Mouse (Mus musculus): ENCODE measurements at regions not wholly inside any gene's neighbourhood (a gene's known extent, or its start where the extent isn't known, plus 50 kb on each side); places are given as distances from the start of the nearest gene placed in this dataset.

DNA sequence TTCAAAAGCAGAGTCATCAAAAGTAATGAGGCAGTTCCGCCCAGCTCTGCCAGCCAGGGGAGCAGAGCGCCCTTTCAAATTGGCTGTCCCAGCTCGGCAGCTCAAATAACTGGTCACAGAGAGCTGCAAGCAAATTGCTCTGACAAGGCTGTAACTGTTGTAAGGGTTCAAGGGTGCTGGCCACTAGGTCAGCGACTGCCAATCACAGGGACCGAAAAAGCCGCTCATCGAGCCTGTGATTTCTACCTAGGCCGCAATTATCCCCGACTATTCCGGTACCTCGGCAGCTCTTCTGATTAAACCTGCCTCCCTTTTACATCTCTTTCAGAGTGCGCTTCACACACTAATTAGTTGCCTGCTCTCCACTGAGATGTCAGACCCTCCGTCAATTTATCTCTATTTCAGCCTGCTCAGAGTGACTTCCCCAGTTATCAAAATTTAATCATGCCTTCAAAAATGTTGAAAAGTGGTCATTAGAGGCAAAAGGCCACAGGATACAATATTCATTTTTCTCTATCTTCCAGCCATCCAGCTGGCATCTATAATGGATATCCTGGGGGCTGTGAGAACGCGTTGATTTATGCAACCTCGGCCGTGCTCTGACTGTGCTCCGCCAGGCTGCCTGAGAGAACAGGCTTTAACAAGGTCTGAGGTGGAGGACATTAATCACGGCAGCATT lies 606.7 kb downstream of the Psat1 start:
- ATAC-seq (replicated peaks; ENCODE audit: low FRiP score, poor library complexity, severe bottlenecking) = no peak

DNA sequence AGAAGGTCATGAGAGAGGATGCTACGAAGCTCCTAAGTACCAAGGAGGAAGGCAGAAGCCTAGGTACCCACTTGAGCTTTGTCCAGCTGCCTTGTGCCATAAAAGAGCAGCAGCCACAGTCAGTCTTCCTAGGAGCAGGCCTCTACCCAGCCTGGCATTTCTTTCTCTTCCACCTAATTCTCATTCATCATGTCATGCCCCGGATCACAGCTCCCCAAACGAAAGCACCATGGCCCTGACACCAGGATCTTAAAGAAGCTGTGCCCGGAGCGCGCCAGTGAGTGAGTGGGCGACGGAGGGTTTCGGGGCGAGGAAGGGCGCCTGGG lies 607.2 kb downstream of the Psat1 start:
- no peak for ATAC-seq (replicated peaks; ENCODE audit: low FRiP score, poor library complexity, severe bottlenecking)

- no peak for ATAC-seq (replicated peaks; ENCODE audit: low FRiP score, poor library complexity, severe bottlenecking)
Measured at GRCm38 (mm10) chr19:15330155-15330554, 617.0 kb downstream of the Psat1 start.

- ATAC-seq (replicated peaks; ENCODE audit: low FRiP score, poor library complexity, severe bottlenecking) = no peak
Measured at GRCm38 (mm10) chr19:15299474-15299873, 647.7 kb downstream of the Psat1 start.

GRCm38 (mm10) chr19:15285016-15285415 lies 662.1 kb downstream of the Psat1 start:
- no peak for ATAC-seq (replicated peaks; ENCODE audit: low FRiP score, poor library complexity, severe bottlenecking)

DNA sequence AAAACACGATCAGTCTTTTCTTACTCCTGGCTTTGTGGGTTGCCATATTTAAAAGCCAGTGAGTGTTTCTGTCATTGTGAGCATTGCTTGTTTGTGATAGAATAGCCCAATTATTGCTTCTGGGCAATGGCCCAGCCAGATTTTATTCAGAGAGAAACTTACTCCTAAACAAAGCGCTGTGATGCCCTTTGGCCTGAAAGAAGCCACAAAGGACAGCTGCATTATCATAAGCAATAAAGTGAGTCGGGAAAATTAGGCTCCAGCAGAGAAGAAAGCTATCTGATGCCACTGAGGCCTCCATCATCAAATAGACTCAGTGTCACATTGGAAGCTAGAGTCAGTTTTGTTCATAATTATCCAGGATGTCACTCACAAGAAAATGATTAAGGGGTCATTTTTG lies 644.9 kb upstream of the Tle4 start:
- ATAC-seq (replicated peaks; ENCODE audit: low FRiP score, poor library complexity, severe bottlenecking) = no peak

GRCm38 (mm10) chr19:15230129-15230927 lies 632.5 kb upstream of the Tle4 start:
- ATAC-seq (replicated peaks; ENCODE audit: low FRiP score, poor library complexity, severe bottlenecking) = no peak

DNA sequence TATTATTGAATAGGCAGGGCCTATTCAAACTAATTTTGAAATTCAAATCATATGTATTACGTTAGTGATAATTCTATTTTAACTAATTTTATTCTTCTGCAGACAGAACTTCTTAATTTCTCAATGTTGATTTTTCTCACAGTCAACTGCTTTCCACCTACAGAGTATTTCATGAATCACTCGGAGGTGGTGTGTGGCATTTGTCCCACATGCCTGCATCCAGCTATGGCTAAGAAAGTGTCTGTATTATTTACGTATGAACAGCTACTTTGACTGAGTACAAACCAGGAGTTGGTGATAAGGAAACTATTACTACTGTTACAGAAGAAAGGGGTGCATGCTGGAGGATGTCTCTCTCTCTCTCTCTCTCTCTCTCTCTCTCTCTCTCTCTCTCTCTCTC lies 619.5 kb upstream of the Tle4 start:
- no peak for ATAC-seq (replicated peaks; ENCODE audit: low FRiP score, poor library complexity, severe bottlenecking)

DNA sequence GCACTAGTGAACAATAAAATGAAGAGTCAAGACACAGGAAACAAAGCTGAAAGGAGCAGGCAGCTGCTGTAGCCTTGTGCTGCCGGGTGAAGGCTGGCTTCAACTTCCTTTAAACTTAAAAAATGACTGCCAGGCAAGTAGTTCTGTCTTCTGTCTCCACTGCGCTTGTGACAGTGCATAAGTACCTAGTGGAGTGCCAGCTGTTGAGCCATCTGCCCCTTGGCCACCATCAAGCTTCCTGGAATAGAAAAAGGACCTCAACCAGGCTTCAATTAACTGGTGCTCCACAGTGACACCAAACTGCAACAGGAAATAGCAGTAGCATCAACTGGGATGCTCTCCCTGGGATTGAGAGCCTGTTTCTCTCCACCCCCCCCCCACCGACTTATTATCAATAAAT lies 616.8 kb upstream of the Tle4 start:
- ATAC-seq (replicated peaks; ENCODE audit: low FRiP score, poor library complexity, severe bottlenecking) = no peak

DNA sequence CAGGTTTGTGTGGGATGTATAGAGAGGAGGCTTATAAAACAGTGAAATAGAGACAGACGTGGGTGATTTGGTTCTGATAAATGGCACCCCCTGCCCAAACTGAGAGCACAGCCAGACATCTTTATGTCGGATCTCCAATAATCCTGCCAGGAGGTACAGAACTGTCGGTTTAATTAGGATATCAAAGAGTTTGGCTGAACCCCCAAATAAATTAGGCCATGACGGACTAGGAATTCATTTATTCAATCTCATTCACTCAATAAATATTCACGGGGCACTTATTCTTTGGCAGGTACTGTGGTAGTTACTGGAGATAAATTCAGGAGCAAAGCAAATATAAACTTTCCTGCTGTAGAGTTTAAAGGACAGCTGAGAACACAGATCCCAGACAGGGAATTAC lies 615.0 kb upstream of the Tle4 start:
- ATAC-seq (replicated peaks; ENCODE audit: low FRiP score, poor library complexity, severe bottlenecking) = no peak

GRCm38 (mm10) chr19:15203039-15203438 lies 605.2 kb upstream of the Tle4 start:
- ATAC-seq (replicated peaks; ENCODE audit: low FRiP score, poor library complexity, severe bottlenecking) = no peak

- ATAC-seq (replicated peaks; ENCODE audit: low FRiP score, poor library complexity, severe bottlenecking) = no peak
Measured at GRCm38 (mm10) chr19:15201262-15201661, 603.4 kb upstream of the Tle4 start.

- ATAC-seq (replicated peaks; ENCODE audit: low FRiP score, poor library complexity, severe bottlenecking) = no peak
Measured at GRCm38 (mm10) chr19:15200792-15201191, 602.9 kb upstream of the Tle4 start.

DNA sequence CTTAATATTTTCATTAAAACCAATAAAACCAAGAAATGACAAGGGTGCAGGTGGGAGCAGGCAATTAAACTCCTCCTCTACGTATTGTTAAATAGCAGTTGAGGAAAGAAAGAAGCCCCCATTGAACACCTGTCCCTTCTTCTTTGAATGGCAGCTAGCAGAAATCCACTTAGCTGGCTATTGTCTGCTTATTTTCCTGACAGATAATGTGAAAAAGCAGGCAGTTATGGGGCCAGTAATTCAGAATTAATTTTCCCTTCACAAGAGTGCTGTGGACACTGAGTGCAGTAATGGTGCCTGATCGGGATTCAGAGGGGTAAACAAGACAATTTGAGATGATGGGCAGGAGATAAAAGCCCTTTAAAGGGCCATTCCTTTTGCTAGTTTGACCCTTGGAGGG lies 602.5 kb upstream of the Tle4 start:
- no peak for ATAC-seq (replicated peaks; ENCODE audit: low FRiP score, poor library complexity, severe bottlenecking)

DNA sequence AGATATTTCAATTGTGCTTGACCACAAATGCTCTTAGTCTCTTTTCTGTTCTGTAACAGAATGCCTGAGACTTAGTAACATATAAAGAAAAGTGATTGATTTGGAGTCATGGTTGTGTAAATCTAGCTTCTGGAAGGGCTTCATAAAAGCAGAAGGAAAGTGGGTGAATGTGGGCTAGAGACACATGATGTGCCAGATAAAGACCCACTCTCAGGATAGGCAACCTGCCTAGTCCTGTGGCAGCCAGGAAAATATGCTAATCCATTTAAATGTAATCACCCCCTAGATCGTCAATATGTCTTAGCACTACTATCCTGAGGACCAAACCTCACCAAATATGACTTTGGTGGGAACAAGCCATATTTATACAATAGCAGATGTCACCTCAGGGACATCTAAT lies 601.8 kb upstream of the Tle4 start:
- no peak for ATAC-seq (replicated peaks; ENCODE audit: low FRiP score, poor library complexity, severe bottlenecking)

DNA sequence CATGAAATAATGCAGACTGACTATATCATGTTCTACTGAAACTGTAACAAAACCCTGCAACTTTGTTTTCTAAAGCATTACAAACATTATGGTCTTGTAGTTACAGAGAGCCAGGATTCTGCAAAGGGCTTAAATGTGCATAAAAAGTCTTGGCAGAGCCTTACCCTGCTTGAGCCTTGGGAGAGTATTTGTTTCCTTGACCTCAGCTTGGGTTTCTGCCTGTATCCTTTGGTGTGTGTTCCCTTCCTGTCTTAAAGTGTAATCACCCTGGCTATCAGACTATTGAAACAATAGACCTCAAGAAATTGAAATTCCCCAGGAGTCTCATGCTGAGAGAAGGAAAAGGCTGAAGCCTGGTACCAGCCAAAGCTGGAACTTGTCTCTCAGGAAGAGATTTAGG lies 577.4 kb upstream of the Tle4 start:
- ATAC-seq (replicated peaks; ENCODE audit: low FRiP score, poor library complexity, severe bottlenecking) = no peak

DNA sequence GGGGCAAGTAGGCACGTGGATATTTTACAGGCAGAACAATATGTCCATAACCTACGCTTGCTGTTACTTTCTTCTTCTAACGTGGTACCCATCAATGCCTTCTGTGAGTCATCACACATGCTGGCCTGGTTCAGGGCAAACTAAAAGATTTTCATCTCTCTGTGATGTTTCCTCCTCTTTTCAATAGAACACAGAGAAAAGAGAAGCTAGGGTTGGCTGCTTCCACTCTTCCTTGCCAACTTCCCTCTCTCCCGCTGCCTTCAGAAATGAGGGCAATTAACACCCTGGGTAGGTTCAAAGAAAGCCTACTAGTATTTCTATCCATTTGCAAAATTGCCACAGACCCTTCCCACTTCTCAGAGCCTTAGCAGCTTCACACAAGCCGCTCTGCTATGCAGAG lies 575.5 kb upstream of the Tle4 start:
- ATAC-seq (replicated peaks; ENCODE audit: low FRiP score, poor library complexity, severe bottlenecking) = no peak

DNA sequence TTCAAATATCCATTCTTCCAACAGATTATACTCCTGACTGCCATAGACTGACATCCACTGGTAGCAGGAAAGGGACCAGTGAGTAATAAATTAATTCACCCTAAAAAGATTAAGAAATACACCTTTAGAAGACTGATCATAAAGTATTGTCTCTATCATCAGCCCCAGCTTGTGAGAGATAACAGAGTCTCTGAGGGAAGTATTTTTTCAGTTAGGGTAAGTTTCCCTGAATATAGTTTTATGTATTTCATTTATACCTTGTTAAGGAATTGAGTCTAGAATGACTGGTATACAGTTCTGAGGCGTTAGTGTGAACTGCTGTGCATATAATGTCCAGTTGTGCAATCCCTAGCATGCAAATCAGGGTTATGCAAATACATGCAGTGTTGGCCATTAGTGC lies 569.3 kb upstream of the Tle4 start:
- no peak for ATAC-seq (replicated peaks; ENCODE audit: low FRiP score, poor library complexity, severe bottlenecking)

- ATAC-seq (replicated peaks; ENCODE audit: low FRiP score, poor library complexity, severe bottlenecking) = no peak
Measured at GRCm38 (mm10) chr19:15160641-15161040, 562.8 kb upstream of the Tle4 start.

DNA sequence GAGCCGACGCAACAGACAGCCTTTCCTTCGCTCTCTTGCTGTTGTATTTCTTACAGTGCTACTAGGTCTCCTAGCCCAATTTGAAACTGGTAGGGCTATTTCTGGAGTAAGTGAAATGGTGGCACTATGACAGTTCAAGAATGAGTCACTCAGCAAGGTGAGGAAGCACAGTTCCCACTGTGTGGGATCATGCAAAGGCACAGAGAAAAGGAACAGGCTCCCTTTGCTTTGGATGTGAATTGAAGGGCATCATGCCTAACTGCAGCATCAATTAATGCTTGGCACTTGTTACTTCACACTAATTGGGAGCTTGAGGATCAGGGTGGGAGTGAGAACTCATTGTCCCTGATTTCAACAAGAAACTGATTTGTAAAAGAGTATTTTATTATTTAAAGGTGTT lies 560.8 kb upstream of the Tle4 start:
- no peak for ATAC-seq (replicated peaks; ENCODE audit: low FRiP score, poor library complexity, severe bottlenecking)

- no peak for ATAC-seq (replicated peaks; ENCODE audit: low FRiP score, poor library complexity, severe bottlenecking)
Measured at GRCm38 (mm10) chr19:15158177-15158576, 560.3 kb upstream of the Tle4 start.

DNA sequence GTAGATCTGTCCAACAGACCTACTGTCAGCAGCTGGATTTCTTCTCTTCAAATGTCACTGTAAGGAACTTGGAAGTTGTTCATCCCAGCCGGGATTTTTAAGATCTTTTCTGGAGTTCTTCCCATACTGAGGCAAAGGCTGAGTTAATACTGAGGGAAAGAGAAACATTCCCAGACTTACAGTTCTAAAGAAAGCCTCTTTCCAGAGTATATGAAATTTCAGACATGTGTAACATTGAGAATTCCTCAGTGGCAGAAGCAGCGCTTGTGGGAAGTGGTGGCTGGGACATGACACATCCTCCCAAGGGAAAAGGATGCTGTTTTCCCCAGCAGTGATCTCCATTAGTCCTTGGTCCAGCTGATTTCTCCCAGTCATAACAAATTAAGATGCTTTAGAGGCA lies 556.8 kb upstream of the Tle4 start:
- ATAC-seq (replicated peaks; ENCODE audit: low FRiP score, poor library complexity, severe bottlenecking) = no peak

Data from erythroid progenitor cell, adult 5-6 weeks (primary cell).